Mouse (Mus musculus) brown adipose tissue, adult 24 weeks (tissue): ENCODE measurements around the gene Tbxas1. TPM values are rescaled to one million over a fixed set of nuclear protein-coding genes. Genes with fewer than 3 reads are reported as not detected.
A peak's percentile ranks its signal among the peaks of the same experiment; 100 is the strongest.

ENCODE experiments used
- H3K27ac ChIP-seq: fragments of 200-500 bp; replicated peaks from 2 replicates; pipeline ENCODE4 v1.5.1; 2012; ENCODE audit warnings: low read depth, mild to moderate bottlenecking, low read length
- H3K4me1 ChIP-seq: fragments of 200-500 bp; 2 replicates; pipeline ENCODE4 v1.6.1; 2012; ENCODE audit warnings: low read length, mixed read lengths; ENCODE audit not compliant: control insufficient read depth, insufficient read depth, insufficient read length
- H3K4me3 ChIP-seq: fragments of 200-500 bp; 2 replicates; pipeline ENCODE4 v1.5.1; 2012; ENCODE audit warnings: low read depth, mild to moderate bottlenecking, low read length, moderate library complexity; ENCODE audit not compliant: insufficient read depth
- polyA plus RNA-seq: library from polyadenylated mRNA; stranded (reverse); fragments of >200 nt; gene quantifications from 2 replicates; pipeline ENCODE4 v1.2.4, GENCODE M21; 2012; ENCODE audit not compliant: missing spikeins, insufficient read depth, insufficient read length

The Tbxas1 gene
- polyA plus RNA-seq, 1 experiment = 1.4 TPM

DNA sequence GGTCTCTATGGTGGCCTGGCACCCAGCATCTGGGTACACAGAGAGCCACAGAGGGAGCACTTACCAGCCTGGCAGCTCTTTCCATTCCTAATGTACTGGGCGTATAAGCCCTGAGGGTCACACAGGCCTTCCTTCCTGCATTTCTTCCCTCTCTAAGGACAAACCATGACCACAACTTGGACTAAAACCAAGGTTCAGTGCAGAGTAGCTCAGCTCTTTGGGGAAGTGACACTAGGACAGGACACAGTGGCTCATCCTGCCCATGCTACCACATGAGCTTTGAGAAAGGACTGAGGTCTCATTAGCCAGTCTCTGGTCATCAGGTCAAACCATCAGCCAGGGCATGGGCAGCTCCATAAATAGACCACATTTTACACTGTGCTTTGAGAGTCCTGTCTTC, 65.8 kb downstream of the Tbxas1 start:
- peak overlapping the region; percentile 41; the same call in 1 of the 2 replicates for H3K27ac ChIP-seq

GRCm38 (mm10) chr6:38942771-38943170, 67.6 kb downstream of the Tbxas1 start:
- Histone ChIP-seq H3K4me3 (no peak overlapping the region), H3K27ac (no peak overlapping the region), H3K4me1 (no peaks in the 10 kb centered on the region)

More for the DNA sequence above, 65.8 kb downstream of the Tbxas1 start:
- no peak overlapping the region for H3K4me3 ChIP-seq
- H3K4me1 ChIP-seq = no peaks in the 10 kb centered on the region

DNA sequence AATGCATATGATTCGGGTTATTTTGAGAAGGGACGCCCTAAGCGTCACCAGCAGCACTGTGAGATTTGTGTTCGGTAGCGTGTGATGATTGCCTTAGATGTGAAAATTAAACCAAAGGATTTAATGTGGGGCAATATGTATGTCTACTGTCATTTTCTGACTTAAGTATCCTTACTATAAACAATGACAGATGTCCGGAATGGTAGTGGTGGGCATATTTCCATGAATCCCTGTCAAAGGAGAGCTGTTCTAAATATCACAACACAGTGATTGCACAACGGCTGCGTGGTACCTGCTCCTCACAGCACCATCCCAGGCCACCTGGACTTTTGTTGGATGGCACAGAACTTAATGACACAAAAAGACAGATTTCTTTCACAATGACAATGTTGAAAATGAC, 69.2 kb downstream of the Tbxas1 start:
- Histone ChIP-seq H3K27ac (no peak overlapping the region), H3K4me1 (peaks cover 3% of the 10 kb centered on the region; the same call in 1 of the 2 replicates), H3K4me3 (no peak overlapping the region)

DNA sequence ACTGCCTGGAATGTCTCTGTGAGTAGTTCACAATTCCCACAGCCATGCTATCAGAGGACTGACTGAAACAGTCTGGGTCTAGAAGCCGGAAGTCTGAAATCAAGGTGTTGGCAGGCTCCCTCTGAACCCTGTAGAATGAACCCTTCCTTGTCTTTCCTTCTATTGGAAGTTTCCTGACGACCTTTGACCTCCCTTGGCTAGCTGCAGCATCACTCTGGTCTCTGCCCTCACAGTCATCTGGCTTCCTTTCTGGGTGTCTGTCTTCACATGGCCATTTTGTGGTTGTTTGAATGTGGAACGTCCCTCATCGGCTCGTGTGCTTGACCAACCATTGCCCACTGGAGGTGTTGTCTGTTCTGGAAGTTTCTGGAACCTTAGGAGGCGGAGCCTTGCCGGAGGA, 69.6 kb downstream of the Tbxas1 start:
- Histone ChIP-seq H3K27ac (no peak overlapping the region), H3K4me3 (no peak overlapping the region), H3K4me1 (peaks cover 4% of the 10 kb centered on the region; the same call in 1 of the 2 replicates)

DNA sequence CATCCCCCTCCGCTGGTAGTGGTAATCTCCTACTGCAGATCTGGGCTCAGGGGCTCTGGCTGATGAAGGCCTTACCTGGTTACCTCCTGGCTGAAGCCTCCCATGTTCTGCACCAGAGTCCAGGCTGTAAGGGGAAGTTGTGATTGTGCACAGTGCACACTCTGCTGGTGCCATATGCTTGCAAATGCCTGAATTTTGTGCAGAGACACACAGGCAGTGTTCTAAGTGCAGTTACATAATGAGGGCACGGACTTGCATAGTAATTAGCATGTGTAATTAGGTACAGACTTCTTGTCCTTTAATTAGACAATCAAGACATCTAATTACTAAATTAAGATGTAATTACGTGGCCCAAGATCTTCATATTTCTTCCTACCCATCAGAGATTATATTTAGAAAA, 70.5 kb downstream of the Tbxas1 start:
- H3K4me3 ChIP-seq = no peak overlapping the region

GRCm38 (mm10) chr6:38947282-38947681, 72.1 kb downstream of the Tbxas1 start:
- peaks cover 4% of the 10 kb centered on the region; the same call in 1 of the 2 replicates for H3K4me1 ChIP-seq
- H3K4me3 ChIP-seq = no peak overlapping the region
- H3K27ac ChIP-seq = no peak overlapping the region

More for the DNA sequence above, 70.5 kb downstream of the Tbxas1 start:
- no peak overlapping the region for H3K27ac ChIP-seq
- H3K4me1 ChIP-seq = peaks cover 4% of the 10 kb centered on the region; the same call in 1 of the 2 replicates

GRCm38 (mm10) chr6:38949683-38950161, 74.5 kb downstream of the Tbxas1 start:
- H3K4me3 ChIP-seq = no peak overlapping the region
- H3K27ac ChIP-seq = peak overlapping the region; percentile 17; the same call in 1 of the 2 replicates
- H3K4me1 ChIP-seq = peaks cover 4% of the 10 kb centered on the region; the same call in 1 of the 2 replicates

GRCm38 (mm10) chr6:38950341-38950740, 75.1 kb downstream of the Tbxas1 start:
- Histone ChIP-seq H3K4me3 (no peak overlapping the region), H3K27ac (no peak overlapping the region), H3K4me1 (peaks cover 4% of the 10 kb centered on the region; the same call in 1 of the 2 replicates)

GRCm38 (mm10) chr6:38950838-38951237, 75.6 kb downstream of the Tbxas1 start:
- no peak overlapping the region for H3K4me3 ChIP-seq
- H3K4me1 ChIP-seq = peaks cover 4% of the 10 kb centered on the region; the same call in 1 of the 2 replicates
- H3K27ac ChIP-seq = no peak overlapping the region

GRCm38 (mm10) chr6:38956641-38957040, 81.4 kb downstream of the Tbxas1 start:
- no peaks in the 10 kb centered on the region for H3K4me1 ChIP-seq
- H3K27ac ChIP-seq = no peak overlapping the region

GRCm38 (mm10) chr6:38957246-38957645, 82.0 kb downstream of the Tbxas1 start:
- Histone ChIP-seq H3K4me3 (no peak overlapping the region), H3K4me1 (no peaks in the 10 kb centered on the region)

More at GRCm38 (mm10) chr6:38956641-38957040, 81.4 kb downstream of the Tbxas1 start:
- H3K4me3 ChIP-seq = no peak overlapping the region

DNA sequence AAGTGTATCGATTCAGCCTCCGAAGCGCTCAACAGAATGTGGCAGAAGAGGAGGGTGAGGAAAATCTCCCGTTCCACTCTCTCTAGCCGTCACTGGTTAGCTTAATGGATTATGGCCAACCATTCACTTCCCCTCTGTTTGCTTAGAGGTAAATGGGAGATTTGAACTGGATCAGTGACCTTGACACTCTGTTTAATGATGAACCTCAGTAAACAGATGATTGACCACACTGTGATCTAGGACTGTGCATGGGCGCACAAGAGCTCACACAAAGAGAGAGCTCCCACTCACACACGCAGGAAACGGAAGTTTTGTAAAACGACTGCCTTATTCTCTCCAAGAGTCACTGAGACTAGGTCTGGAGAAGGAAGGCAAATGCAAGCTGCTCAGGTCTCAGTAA, 84.3 kb downstream of the Tbxas1 start:
- no peaks in the 10 kb centered on the region for H3K4me1 ChIP-seq
- no peak overlapping the region for H3K4me3 ChIP-seq
- no peak overlapping the region for H3K27ac ChIP-seq

More at GRCm38 (mm10) chr6:38957246-38957645, 82.0 kb downstream of the Tbxas1 start:
- H3K27ac ChIP-seq = no peak overlapping the region

GRCm38 (mm10) chr6:38960367-38960766, 85.2 kb downstream of the Tbxas1 start:
- Histone ChIP-seq H3K27ac (no peak overlapping the region), H3K4me3 (no peak overlapping the region), H3K4me1 (no peaks in the 10 kb centered on the region)

DNA sequence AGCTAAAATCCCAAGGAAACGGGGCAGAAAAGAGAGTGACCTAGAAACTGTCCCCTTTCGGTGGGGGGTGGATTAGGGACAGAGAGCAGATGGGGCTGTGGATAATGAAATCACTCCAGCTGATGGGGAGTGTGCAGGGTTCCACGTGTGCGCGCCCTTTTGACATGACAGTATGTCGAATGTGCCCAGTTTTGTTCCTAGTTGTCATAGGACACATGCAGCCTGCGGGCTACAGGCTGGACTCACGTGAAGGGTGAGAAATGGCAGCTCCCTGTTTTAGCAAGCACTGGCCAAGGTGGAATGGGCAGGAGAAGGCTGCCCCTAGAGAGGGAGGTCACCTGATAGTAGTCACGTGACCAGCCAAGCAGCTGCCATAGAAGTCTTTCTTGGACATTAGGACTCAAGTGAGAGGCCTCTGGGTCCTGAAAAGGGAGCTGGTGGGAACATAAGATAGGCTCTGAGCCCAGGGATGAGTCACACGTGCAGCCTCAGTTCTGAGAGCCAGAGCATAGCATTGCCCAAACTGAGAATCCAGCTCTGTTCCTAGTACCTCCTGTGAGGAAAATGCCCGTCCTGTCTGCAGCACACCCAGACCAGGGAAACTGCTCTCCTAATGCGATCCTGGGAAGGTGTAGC, 85.7 kb downstream of the Tbxas1 start:
- H3K4me1 ChIP-seq = no peaks in the 10 kb centered on the region
- no peak overlapping the region for H3K27ac ChIP-seq
- no peak overlapping the region for H3K4me3 ChIP-seq

GRCm38 (mm10) chr6:38961427-38962033, 86.3 kb downstream of the Tbxas1 start:
- Histone ChIP-seq H3K4me3 (no peak overlapping the region), H3K27ac (no peak overlapping the region), H3K4me1 (no peaks in the 10 kb centered on the region)

DNA sequence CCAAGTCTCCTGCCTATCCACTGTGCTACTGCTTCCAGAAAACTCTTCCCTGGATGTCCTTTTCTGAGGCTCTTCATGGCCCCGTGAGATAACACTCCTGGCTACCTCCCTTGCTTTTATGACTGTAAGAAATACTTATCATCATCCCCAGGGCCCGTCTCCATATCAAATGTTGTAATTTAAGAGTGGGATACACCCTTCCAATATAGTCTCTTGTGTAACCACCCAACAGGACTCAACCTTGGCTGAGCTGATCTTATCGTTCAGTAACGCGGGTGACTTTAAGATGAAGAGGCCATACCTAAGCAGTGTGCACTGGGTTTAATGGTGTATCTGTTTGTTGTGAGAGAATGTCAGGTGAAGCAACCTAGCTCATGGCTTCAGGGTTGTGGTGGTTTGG, 91.6 kb downstream of the Tbxas1 start:
- H3K4me3 ChIP-seq = no peak overlapping the region
- no peaks in the 10 kb centered on the region for H3K4me1 ChIP-seq
- H3K27ac ChIP-seq = no peak overlapping the region
